Mouse (Mus musculus) layer of hippocampus, adult 18-20 months (tissue): ENCODE measurements around the gene Necab3. TPM values are rescaled to one million over a fixed set of nuclear protein-coding genes. Genes with fewer than 3 reads are reported as not detected.

Experiments used
- DNase-seq, 2 experiments: peaks; one replicate each; pipeline ENCODE4 v3.0.0; 2022; ENCODE audit warnings: low spot score in 2 of 2
- long read RNA-seq: library from polyadenylated mRNA; stranded (forward); transcript quantifications from one replicate; pipeline ENCODE4 v2.0.0, GENCODE M21; 2021
- total RNA-seq, 2 experiments: library from RNA; stranded (reverse); gene quantifications; 2 replicates each; pipeline ENCODE4 v1.2.3; 2021

Gene Necab3
- total RNA-seq, result 10 to 100 TPM; 20.9 to 26.5 TPM
- long read RNA-seq, transcript Necab3-201 (13 exons, 1,829 nt), result major isoform, 22 of 32 reads
- long read RNA-seq, partial matches to known transcripts, result 2 of 32 reads
- long read RNA-seq, other reads (novel, unspliced or antisense), result 8 of 32 reads

GRCm38 (mm10) chr2:154558264-154559039, at the start of gene Necab3:
TSS of gene Necab3 (minus strand) at chr2:154558890.
- DNase-seq, result peak in 1 of 2 experiments; percentile 63

- DNase-seq, result no peak
These were observed 48.3 kb upstream of the Necab3 start for GRCm38 (mm10) chr2:154606965-154607364.

GRCm38 (mm10) chr2:154604156-154604555, 45.5 kb upstream of the Necab3 start:
- no peak for DNase-seq

- DNase-seq, result peak; percentile 97 to 100
These were observed 45.0 kb upstream of the Necab3 start, which contains the start of gene Pxmp4 for GRCm38 (mm10) chr2:154603638-154604153. TSS of gene Pxmp4 (minus strand) at chr2:154603708.

- DNase-seq, result no peak
These were observed 44.4 kb upstream of the Necab3 start for GRCm38 (mm10) chr2:154603007-154603637.

- DNase-seq, result no peak
These were observed 42.6 kb upstream of the Necab3 start for GRCm38 (mm10) chr2:154601324-154601723.

GRCm38 (mm10) chr2:154600586-154600985, 41.9 kb upstream of the Necab3 start:
- DNase-seq, result no peak

GRCm38 (mm10) chr2:154597399-154597798, 38.7 kb upstream of the Necab3 start:
- no peak for DNase-seq

GRCm38 (mm10) chr2:154595775-154596174, 37.1 kb upstream of the Necab3 start:
- no peak for DNase-seq

GRCm38 (mm10) chr2:154593025-154593424, 34.3 kb upstream of the Necab3 start:
- DNase-seq, result peak in 1 of 2 experiments; percentile 25

GRCm38 (mm10) chr2:154591239-154591638, 32.5 kb upstream of the Necab3 start:
- no peak for DNase-seq

- no peak for DNase-seq
These were observed 30.4 kb upstream of the Necab3 start for GRCm38 (mm10) chr2:154589051-154589450.

- DNase-seq, result no peak
These were observed 27.7 kb upstream of the Necab3 start for GRCm38 (mm10) chr2:154586405-154586804.

- no peak for DNase-seq
These were observed 26.4 kb upstream of the Necab3 start for GRCm38 (mm10) chr2:154584931-154585601.

- DNase-seq, result peak; percentile 95 to 97
These were observed 25.5 kb upstream of the Necab3 start for GRCm38 (mm10) chr2:154583906-154584872.

- no peak for DNase-seq
These were observed 22.7 kb upstream of the Necab3 start for GRCm38 (mm10) chr2:154581421-154581820.

GRCm38 (mm10) chr2:154580586-154580985, 21.9 kb upstream of the Necab3 start:
- DNase-seq, result no peak

- DNase-seq, result no peak
These were observed 19.0 kb upstream of the Necab3 start for GRCm38 (mm10) chr2:154577744-154578067.

- no peak for DNase-seq
These were observed 18.4 kb upstream of the Necab3 start for GRCm38 (mm10) chr2:154576876-154577743.
